Mouse (Mus musculus) embryonic fibroblast, embryonic 13.5 days (primary cell): Measurements from ENCODE around the gene Soga1.

ENCODE experiments used
- CTCF ChIP-seq: IDR thresholded peaks from 2 replicates; pipeline ENCODE4 v1.5.1; 2011; ENCODE audit warnings: mild to moderate bottlenecking, control low read depth, low read length, moderate library complexity, borderline replicate concordance; ENCODE audit not compliant: insufficient read depth
- POLR2A ChIP-seq: IDR thresholded peaks from 2 replicates; pipeline ENCODE4 v1.6.1; 2011; ENCODE audit warnings: low read depth, mild to moderate bottlenecking, control low read depth, low read length, moderate library complexity

- TF ChIP-seq POLR2A (no peak), CTCF (no peak)
These were observed 25.4 kb upstream of the Soga1 start for GRCm38 (mm10) chr2:157104454-157104853.
